Mouse (Mus musculus): ENCODE data around the gene AI182371.

GRCm38 (mm10) chr2:35070275-35070674, 31.1 kb downstream of the AI182371 start:
- no peak for TF ChIP-seq ZC3H11A (IDR thresholded peaks at IDR 0.05; ENCODE audit: borderline replicate concordance, low read depth, low read length)
- no peak for TF ChIP-seq ZNF384 (IDR thresholded peaks at IDR 0.05; ENCODE audit: low read depth, low read length)
- TF ChIP-seq HCFC1 (IDR thresholded peaks at IDR 0.05; ENCODE audit: borderline replicate concordance, insufficient read depth, low read length), result no peak
- TF ChIP-seq CHD2 (IDR thresholded peaks at IDR 0.05; ENCODE audit: low read depth, low read length), result no peak
- TF ChIP-seq MAFK (IDR thresholded peaks at IDR 0.05; ENCODE audit: insufficient read depth, low read depth, low read length), result no peak
